Mouse (Mus musculus) olfactory bulb, adult 2 months (tissue): ENCODE results near the gene Tcf7l1. TPM values are rescaled to one million over a fixed set of nuclear protein-coding genes. Genes with fewer than 3 reads are reported as not detected.

Source experiments
- H3K27ac ChIP-seq: fragments of 200-500 bp; 2 replicates; pipeline ENCODE4 v1.5.1; 2012; ENCODE audit warnings: low read depth, low read length; ENCODE audit not compliant: insufficient read depth
- H3K4me1 ChIP-seq: fragments of 200-500 bp; 2 replicates; pipeline ENCODE4 v1.6.1; 2012; ENCODE audit warnings: low read length; ENCODE audit not compliant: control insufficient read depth, insufficient read depth
- H3K4me3 ChIP-seq: fragments of 200-500 bp; 2 replicates; pipeline ENCODE4 v1.5.1; 2012; ENCODE audit warnings: mild to moderate bottlenecking, low read depth, low read length, moderate library complexity; ENCODE audit not compliant: insufficient read depth
- CTCF ChIP-seq: fragments of 200-500 bp; IDR thresholded peaks from 2 replicates; pipeline ENCODE4 v1.5.1; 2012; ENCODE audit warnings: low read depth, mild to moderate bottlenecking, low read length, moderate library complexity; ENCODE audit not compliant: insufficient read depth
- POLR2A ChIP-seq: fragments of 200-500 bp; IDR thresholded peaks from 2 replicates; pipeline ENCODE4 v1.6.1; 2012; ENCODE audit warnings: mild to moderate bottlenecking, low read depth, low read length, moderate library complexity; ENCODE audit not compliant: insufficient read depth
- WGBS: fragments of 180-500 bp; shearing (Covaris S2); methylation state at CpG from one replicate; pipeline ENCODE4 v1.1.7; 2018; 5-methylcytosine and 5-hydroxymethylcytosine counted together
- polyA plus RNA-seq: library from polyadenylated mRNA; stranded (reverse); fragments of >200 nt; gene quantifications from 2 replicates; pipeline ENCODE4 v1.2.4, GENCODE M21; 2012; ENCODE audit warnings: low replicate concordance; ENCODE audit not compliant: missing spikeins, insufficient read depth, insufficient read length

Tcf7l1 gene
- polyA plus RNA-seq, 1 experiment, result not detected

- no peak for TF ChIP-seq CTCF
- no peak for TF ChIP-seq POLR2A
- H3K4me1 ChIP-seq, result peaks cover 5% of the 10 kb centered on the region
- H3K27ac ChIP-seq, result no peak overlapping the region
- WGBS, result 67% methylated on average over 6 of the region's 6 CpGs
- no peak overlapping the region for H3K4me3 ChIP-seq
Observed at GRCm38 (mm10) chr6:72593011-72593803, 195.8 kb downstream of the Tcf7l1 start.

DNA sequence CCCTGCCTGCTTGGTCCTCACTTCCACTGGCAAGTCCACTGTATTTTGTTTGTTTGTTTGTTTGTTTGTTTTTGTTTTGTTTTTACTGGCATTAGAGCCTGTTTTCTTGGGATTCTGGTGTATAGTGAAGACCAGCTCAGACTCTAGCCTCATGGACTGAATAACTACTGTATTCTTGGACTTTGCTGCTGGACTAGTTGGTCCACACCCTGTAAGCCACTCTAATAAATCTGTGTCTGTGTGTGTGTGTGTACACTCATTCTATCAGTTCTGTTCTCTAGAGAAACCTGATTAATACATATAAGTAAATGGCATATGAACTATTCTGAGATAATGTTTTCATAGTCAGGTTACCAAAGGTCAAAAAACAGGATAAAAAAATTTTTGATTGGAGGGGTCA, 198.9 kb downstream of the Tcf7l1 start:
- Histone ChIP-seq H3K4me1 (no peaks in the 10 kb centered on the region), H3K4me3 (no peak overlapping the region), H3K27ac (no peak overlapping the region)
- TF ChIP-seq POLR2A, result no peak
- no peak for TF ChIP-seq CTCF

- no peak overlapping the region for H3K27ac ChIP-seq
Observed at GRCm38 (mm10) chr6:72588307-72588706, 200.7 kb downstream of the Tcf7l1 start.

DNA sequence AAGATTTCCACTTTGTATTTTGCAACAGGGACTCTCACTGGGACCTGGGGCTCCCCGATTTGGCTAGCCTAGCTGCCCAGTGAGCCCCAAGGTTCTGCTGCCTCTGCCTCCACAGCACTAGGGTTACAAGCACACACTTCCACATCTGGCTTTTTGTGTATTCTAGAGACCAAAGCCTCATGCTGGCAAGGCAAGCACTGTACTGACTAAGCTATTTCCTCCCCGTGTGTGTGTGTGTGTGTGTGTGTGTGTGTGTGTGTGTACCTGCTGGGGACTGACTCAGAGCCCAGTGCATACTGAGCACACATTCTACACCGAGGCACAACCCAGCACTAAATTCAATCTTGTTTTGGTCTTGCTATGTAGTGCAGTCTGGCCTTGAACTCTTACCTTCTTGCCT, 202.4 kb downstream of the Tcf7l1 start:
- TF ChIP-seq CTCF (no peak), POLR2A (no peak)
- no peaks in the 10 kb centered on the region; the same call in 1 of the 2 replicates for H3K4me1 ChIP-seq
- H3K27ac ChIP-seq, result no peak overlapping the region
- no peak overlapping the region for H3K4me3 ChIP-seq
- 74% methylated on average over 3 of the region's 3 CpGs for WGBS

More at GRCm38 (mm10) chr6:72588307-72588706, 200.7 kb downstream of the Tcf7l1 start:
- Histone ChIP-seq H3K4me3 (no peak overlapping the region), H3K4me1 (no peaks in the 10 kb centered on the region)
- TF ChIP-seq POLR2A (no peak), CTCF (no peak)

DNA sequence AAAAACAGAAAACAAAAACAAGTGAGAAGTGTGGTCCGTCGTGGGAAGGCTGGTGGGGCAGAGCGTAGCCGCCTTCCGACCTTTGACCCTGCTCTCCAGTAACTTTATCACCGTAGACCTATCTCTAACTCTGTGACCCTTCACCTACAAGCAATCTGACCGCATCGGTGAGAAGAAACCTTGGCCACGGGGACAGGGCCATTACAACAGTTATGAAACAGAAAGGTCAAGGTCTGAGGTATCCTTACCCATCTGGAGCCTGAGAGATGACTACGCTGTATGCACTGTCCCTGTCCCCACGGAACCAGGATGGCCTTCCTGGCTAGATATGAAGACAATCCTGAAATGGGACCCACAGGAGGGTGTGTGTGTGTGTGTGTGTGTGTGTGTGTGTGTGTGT, 204.9 kb downstream of the Tcf7l1 start:
- WGBS, result 94% methylated on average over 11 of the region's 11 CpGs
- H3K4me1 ChIP-seq, result no peaks in the 10 kb centered on the region; the same call in 1 of the 2 replicates
- no peak overlapping the region for H3K27ac ChIP-seq
- H3K4me3 ChIP-seq, result no peak overlapping the region
- no peak for TF ChIP-seq CTCF
- TF ChIP-seq POLR2A, result no peak

DNA sequence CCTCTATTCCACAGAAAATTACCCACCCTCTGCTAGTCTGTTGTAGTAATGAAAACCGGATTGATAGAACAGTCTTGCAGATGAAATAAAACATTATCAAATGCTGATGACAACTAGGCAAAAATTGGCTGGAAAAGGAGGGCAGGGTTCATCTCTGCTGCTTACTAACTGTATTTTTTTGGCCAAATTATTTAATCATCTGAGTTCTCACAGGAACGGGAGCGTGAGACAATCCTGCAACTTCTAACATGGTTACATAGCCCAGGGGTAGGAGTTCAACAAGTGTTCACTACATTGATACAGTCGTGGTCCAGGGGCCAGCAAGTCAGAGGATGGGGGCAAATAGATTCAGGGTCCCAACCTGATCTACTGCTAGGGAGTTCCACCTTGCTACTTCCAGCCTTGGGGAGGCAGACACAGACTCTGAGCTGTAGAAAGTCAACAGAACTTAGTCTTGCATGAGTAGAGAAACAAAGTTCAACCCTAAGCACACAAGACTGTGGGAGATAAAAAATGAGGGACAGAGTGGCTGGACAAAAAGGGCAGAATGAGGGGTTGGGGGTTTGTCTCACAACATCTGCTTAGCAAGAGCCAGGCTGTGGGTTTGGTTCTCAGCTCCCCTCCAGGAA, 205.7 kb downstream of the Tcf7l1 start:
- Histone ChIP-seq H3K4me3 (no peak overlapping the region), H3K4me1 (no peaks in the 10 kb centered on the region; the same call in 1 of the 2 replicates), H3K27ac (no peak overlapping the region)
- TF ChIP-seq POLR2A (no peak), CTCF (no peak)
- 88% methylated on average over 4 of the region's 4 CpGs for WGBS

- H3K4me3 ChIP-seq, result no peak overlapping the region
- WGBS, result 66% methylated on average over 11 of the region's 11 CpGs
- TF ChIP-seq POLR2A (no peak), CTCF (no peak)
- no peaks in the 10 kb centered on the region; the same call in 1 of the 2 replicates for H3K4me1 ChIP-seq
- H3K27ac ChIP-seq, result no peak overlapping the region
Observed at GRCm38 (mm10) chr6:72581625-72582382, 207.2 kb downstream of the Tcf7l1 start.

Other genes with a start within 250 kb of the Tcf7l1 start
- gene Capg, start 244.9 kb downstream of the Tcf7l1 start, polyA plus RNA-seq, result not detected in 2 replicates
- not detected in 2 replicates for gene Elmod3, start 190.8 kb downstream of the Tcf7l1 start, polyA plus RNA-seq
- gene Retsat, start 190.8 kb downstream of the Tcf7l1 start, polyA plus RNA-seq, result not detected in 2 replicates
- not detected in 2 replicates for gene Tgoln1, start 172.3 kb downstream of the Tcf7l1 start, polyA plus RNA-seq
- not detected in 2 replicates for gene Kcmf1, start 110.7 kb upstream of the Tcf7l1 start, polyA plus RNA-seq
- 1,837 TPM in 1 of 2 replicates, not detected in the other for gene Tmsb10, start 169.5 kb upstream of the Tcf7l1 start, polyA plus RNA-seq